Mouse (Mus musculus) C2C12 (cell line): Measurements from ENCODE around the gene Arl2. TPM values are rescaled to one million over a fixed set of nuclear protein-coding genes. Genes with fewer than 3 reads are reported as not detected.

Experiments
- H3K27me3 ChIP-seq: one replicate; pipeline ENCODE4 v1.6.1; 2011; ENCODE audit not compliant: control insufficient read depth, insufficient read depth, insufficient read length
- H3K36me3 ChIP-seq: one replicate; pipeline ENCODE4 v1.6.1; 2011; ENCODE audit not compliant: control insufficient read depth, insufficient read depth
- H3K4me3 ChIP-seq: one replicate; pipeline ENCODE4 v1.5.1; 2011; ENCODE audit warnings: mild to moderate bottlenecking, control low read depth; ENCODE audit not compliant: poor library complexity, insufficient read depth, severe bottlenecking
- H3K79me2 ChIP-seq: one replicate; pipeline ENCODE4 v1.6.1; 2011; ENCODE audit not compliant: control insufficient read depth, insufficient read depth
- H3K79me3 ChIP-seq: one replicate; pipeline ENCODE4 v1.6.1; 2011; ENCODE audit warnings: low read depth, control low read depth
- H3ac ChIP-seq: one replicate; pipeline ENCODE3; 2011; ENCODE audit warnings: low read depth; ENCODE audit not compliant: control insufficient read depth, insufficient read length
- CEBPB ChIP-seq: IDR thresholded peaks from one replicate; pipeline ENCODE4 v1.6.1; 2011; ENCODE audit warnings: low read depth, mild to moderate bottlenecking, control low read depth, moderate library complexity
- CTCF ChIP-seq: IDR thresholded peaks from one replicate; pipeline ENCODE4 v1.5.1; 2011; ENCODE audit not compliant: control insufficient read depth, insufficient read depth, insufficient read length
- FOSL1 ChIP-seq: IDR thresholded peaks from one replicate; pipeline ENCODE4 v1.8.0; 2011; ENCODE audit warnings: mild to moderate bottlenecking, low read length; ENCODE audit not compliant: poor library complexity, insufficient read depth, severe bottlenecking
- MAX ChIP-seq: IDR thresholded peaks from one replicate; pipeline ENCODE4 v1.6.1; 2011; ENCODE audit warnings: mild to moderate bottlenecking, control low read depth
- MYOD1 ChIP-seq: IDR thresholded peaks from one replicate; pipeline ENCODE4 v1.6.1; 2011; ENCODE audit warnings: low read depth; ENCODE audit not compliant: control insufficient read depth, insufficient read length
- MYOG ChIP-seq: IDR thresholded peaks from one replicate; pipeline ENCODE4 v1.6.1; 2011; ENCODE audit not compliant: control insufficient read depth, insufficient read length; ENCODE audit errors: extremely low read depth
- USF1 ChIP-seq: IDR thresholded peaks from one replicate; pipeline ENCODE4 v1.6.1; 2011; ENCODE audit warnings: low read depth, mild to moderate bottlenecking, control low read depth, moderate library complexity
- polyA plus RNA-seq: library from polyadenylated mRNA; unstranded; fragments of >200 nt; fragmentation: generic; extraction: Trizol; gene quantifications from one replicate; pipeline ENCODE4 v1.2.1, GENCODE M21; 2012; ENCODE audit warnings: missing spikeins

Arl2 gene
- polyA plus RNA-seq, 1 experiment: 78.3 TPM

- H3K79me2 ChIP-seq: no peaks in the 10 kb centered on the region
- H3K36me3 ChIP-seq: no peaks in the 10 kb centered on the region
- peaks cover 23% of the 10 kb centered on the region for H3K27me3 ChIP-seq
- H3ac ChIP-seq: no peak overlapping the region
- H3K4me3 ChIP-seq: no peak overlapping the region
- no peaks in the 10 kb centered on the region for H3K79me3 ChIP-seq
- TF ChIP-seq MYOD1 (no peak), MYOG (no peak)
Measured at GRCm38 (mm10) chr19:6171215-6171614, 29.9 kb upstream of the Arl2 start.

DNA sequence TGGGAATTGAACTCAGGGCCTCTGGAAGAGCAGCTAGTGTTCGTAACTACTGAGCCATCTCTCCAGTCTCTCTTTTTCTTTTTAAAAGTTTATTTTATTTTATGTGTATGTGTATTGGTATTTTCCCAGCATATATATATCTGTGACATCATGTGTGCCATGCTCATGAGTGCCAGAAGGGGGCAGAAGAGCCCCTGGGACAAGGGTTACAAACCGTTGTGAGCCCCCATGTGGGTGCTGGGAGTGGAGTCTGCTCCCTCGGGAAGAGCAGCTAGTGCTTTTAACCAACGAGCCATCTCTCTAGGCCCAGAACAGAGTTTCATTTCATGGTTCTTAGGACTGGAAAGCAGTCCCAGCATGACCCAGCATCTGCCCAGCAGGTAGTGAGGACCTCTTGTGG, 25.4 kb upstream of the Arl2 start:
- Histone ChIP-seq H3K36me3 (no peaks in the 10 kb centered on the region), H3K79me2 (no peaks in the 10 kb centered on the region), H3K4me3 (no peak overlapping the region), H3K27me3 (peaks cover 11% of the 10 kb centered on the region), H3ac (no peak overlapping the region), H3K79me3 (no peaks in the 10 kb centered on the region)
- TF ChIP-seq MAX: no peak
- no peak for TF ChIP-seq FOSL1
- TF ChIP-seq USF1: no peak
- no peak for TF ChIP-seq CEBPB
- TF ChIP-seq CTCF: no peak
- TF ChIP-seq MYOD1: no peak

- Histone ChIP-seq H3K27me3 (peaks cover 3% of the 10 kb centered on the region), H3K36me3 (no peaks in the 10 kb centered on the region), H3ac (no peak overlapping the region), H3K79me2 (no peaks in the 10 kb centered on the region), H3K79me3 (no peaks in the 10 kb centered on the region), H3K4me3 (no peak overlapping the region)
- TF ChIP-seq USF1: no peak
- no peak for TF ChIP-seq MYOG
- TF ChIP-seq CEBPB: no peak
- no peak for TF ChIP-seq CTCF
- TF ChIP-seq MAX: no peak
- no peak for TF ChIP-seq FOSL1
- TF ChIP-seq MYOD1: no peak
Measured at GRCm38 (mm10) chr19:6163872-6164547, 22.7 kb upstream of the Arl2 start.

DNA sequence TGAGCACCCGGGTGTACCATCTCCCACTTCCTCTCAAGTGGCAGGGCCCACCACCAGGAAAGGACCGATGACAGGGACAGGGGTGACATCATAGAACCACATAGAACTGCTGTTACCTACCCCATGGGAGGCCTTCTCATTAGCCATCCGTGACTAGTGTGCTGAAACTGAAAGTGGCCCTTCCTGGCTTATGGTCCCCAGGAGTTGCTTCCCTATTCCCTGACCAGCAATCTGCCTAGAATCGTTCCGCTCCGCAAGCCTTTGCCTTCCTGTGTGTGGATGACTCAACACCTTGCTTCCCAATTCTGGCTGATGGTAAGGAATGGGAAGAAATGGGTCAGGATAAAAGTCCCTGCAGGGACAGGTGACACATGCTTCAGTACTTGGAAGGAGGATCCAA, 15.9 kb upstream of the Arl2 start:
- no peaks in the 10 kb centered on the region for H3K36me3 ChIP-seq
- H3K79me2 ChIP-seq: no peaks in the 10 kb centered on the region
- TF ChIP-seq FOSL1 (no peak), MYOD1 (no peak), CEBPB (no peak), MYOG (no peak), MAX (no peak), CTCF (no peak), USF1 (no peak)
- H3K27me3 ChIP-seq: peaks cover 47% of the 10 kb centered on the region
- H3ac ChIP-seq: no peak overlapping the region
- no peaks in the 10 kb centered on the region for H3K79me3 ChIP-seq
- no peak overlapping the region for H3K4me3 ChIP-seq

DNA sequence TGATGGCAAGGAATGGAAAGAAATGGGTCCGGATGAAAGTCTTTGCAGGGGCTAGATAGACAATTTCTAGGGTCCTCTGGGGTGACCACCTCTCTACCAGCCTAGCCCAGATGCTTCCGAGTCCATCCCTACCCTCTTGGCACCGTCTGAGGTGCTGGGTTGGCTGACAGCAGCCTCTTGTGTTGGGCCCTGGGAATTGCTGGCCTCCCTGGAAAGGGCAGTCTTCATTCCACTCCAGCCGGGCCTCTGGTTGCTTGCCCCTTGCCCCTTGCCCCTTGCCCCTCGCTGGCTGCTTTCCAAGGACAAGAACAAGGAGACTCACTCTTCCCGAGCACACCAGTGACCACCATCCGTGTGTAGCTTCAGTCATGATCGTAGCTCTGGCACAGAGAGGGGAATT, 15.0 kb upstream of the Arl2 start:
- TF ChIP-seq USF1 (no peak), CEBPB (no peak), MYOG (no peak)
- no peak overlapping the region for H3ac ChIP-seq
- no peaks in the 10 kb centered on the region for H3K36me3 ChIP-seq
- peaks cover 48% of the 10 kb centered on the region for H3K27me3 ChIP-seq
- H3K79me3 ChIP-seq: no peaks in the 10 kb centered on the region
- H3K79me2 ChIP-seq: no peaks in the 10 kb centered on the region
- no peak overlapping the region for H3K4me3 ChIP-seq

DNA sequence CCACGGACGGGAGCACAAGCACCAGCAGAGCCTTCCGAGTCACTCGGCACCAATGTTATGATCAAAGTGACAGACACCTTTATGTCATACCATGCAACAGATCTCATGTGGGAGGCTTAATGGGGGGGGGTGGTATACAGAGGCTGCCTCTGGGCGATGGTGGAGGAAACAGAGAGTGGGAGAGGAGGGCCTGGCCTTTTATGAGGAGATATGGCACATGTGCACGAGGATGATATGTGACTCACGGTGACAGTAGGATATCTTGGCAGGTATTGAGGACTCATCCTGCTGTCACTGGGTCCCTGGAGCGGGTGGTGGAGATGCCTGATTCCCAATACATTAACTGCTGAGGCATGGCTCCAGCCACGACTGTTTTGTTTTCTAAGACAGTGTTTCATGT, 13.8 kb upstream of the Arl2 start:
- no peaks in the 10 kb centered on the region for H3K36me3 ChIP-seq

More for the DNA sequence above, 13.8 kb upstream of the Arl2 start:
- TF ChIP-seq MAX (no peak), CTCF (no peak), CEBPB (no peak), MYOD1 (no peak), FOSL1 (no peak), USF1 (no peak), MYOG (no peak)
- no peaks in the 10 kb centered on the region for H3K79me2 ChIP-seq
- peaks cover 52% of the 10 kb centered on the region for H3K27me3 ChIP-seq
- H3ac ChIP-seq: no peak overlapping the region
- no peak overlapping the region for H3K4me3 ChIP-seq
- H3K79me3 ChIP-seq: no peaks in the 10 kb centered on the region
